Mouse (Mus musculus) layer of hippocampus, adult 2 months (tissue): ENCODE data around the gene Olfr1508. TPM values are rescaled to one million over a fixed set of nuclear protein-coding genes. Genes with fewer than 3 reads are reported as not detected.
"Not testable (repeated sequence)": the region's sequence is repeated elsewhere in the genome, so short reads cannot be mapped to it uniquely, and the experiment has no call there.

Source experiments
- DNase-seq, 2 experiments: peaks; one replicate each; pipeline ENCODE4 v3.0.0; 2022; ENCODE audit warnings: low spot score in 2 of 2
- H3K27ac ChIP-seq: fragments of 200-600 bp; 2 replicates; pipeline ENCODE4 v1.8.1; 2022
- H3K4me3 ChIP-seq: fragments of 200-600 bp; 2 replicates; pipeline ENCODE4 v1.8.1; 2022; ENCODE audit warnings: mild to moderate bottlenecking
- CTCF ChIP-seq: fragments of 200-600 bp; conservative IDR thresholded peaks from 2 replicates; pipeline ENCODE4 v1.8.1; 2022; ENCODE audit warnings: antibody characterized with exemption, mild to moderate bottlenecking, moderate library complexity
- long read RNA-seq, 2 experiments: library from polyadenylated mRNA; stranded (forward); transcript quantifications; one replicate each; pipeline ENCODE4 v2.0.0; 2021; ENCODE audit warnings: borderline mapping rate in 2 of 2
- total RNA-seq, 2 experiments: library from RNA; stranded (reverse); gene quantifications; 2 replicates each; pipeline ENCODE4 v1.2.3; 2021

Gene Olfr1508
- not detected for total RNA-seq
- long read RNA-seq, experiment 1: 0 reads
- long read RNA-seq, experiment 2: 0 reads

DNA sequence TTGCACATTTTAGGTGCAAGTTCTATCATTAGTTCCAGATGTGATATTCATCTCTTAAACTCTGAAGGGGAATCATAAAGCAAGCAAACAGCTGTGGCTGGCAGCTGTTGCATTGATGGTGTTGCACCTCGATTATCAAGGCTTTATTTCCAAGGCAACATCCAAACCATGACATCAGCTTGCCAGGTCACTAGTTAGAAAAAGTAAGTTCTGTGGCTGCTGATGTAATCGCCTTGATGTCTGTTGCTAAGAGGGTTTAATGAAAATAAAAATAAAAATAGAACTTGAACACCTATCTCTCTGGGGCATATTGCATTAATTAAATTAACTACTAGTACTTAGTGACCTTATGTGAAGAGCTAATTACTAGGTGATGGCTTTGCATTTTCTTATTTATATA lies at the start of gene Olfr1508:
Olfr1508 (minus strand) TSS at position 101 of the 400 bp plus-strand sequence.
- Histone ChIP-seq H3K27ac (no peak within 1 kb of the TSS), H3K4me3 (no peak within 1 kb of the TSS)
- TF ChIP-seq CTCF: no peak
- no peak for DNase-seq

DNA sequence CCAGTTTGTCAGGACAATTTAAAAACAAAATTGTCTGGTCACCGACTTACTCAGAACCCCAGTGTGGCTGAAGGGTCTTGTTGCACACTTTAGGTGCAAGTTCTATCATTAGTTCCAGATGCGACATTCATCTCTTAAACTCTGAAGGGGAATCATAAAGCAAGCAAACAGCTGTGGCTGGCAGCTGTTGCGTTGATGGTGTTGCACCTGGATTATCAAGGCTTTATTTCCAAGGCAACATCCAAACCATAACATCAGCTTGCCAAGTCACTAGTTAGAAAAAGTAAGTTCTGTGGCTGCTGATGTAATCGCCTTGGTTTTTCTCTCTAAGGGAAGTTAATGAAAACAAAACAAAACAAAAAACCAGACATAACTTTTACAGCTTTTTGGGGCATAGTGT lies 28.2 kb upstream of the Olfr1508 start, which contains the start of gene Olfr1507:
Olfr1507 (minus strand) TSS at position 234 of the 400 bp plus-strand sequence.
- no peak within 1 kb of the TSS for H3K4me3 ChIP-seq
- H3K27ac ChIP-seq: no peak within 1 kb of the TSS
- no peak for DNase-seq
- TF ChIP-seq CTCF: no peak

DNA sequence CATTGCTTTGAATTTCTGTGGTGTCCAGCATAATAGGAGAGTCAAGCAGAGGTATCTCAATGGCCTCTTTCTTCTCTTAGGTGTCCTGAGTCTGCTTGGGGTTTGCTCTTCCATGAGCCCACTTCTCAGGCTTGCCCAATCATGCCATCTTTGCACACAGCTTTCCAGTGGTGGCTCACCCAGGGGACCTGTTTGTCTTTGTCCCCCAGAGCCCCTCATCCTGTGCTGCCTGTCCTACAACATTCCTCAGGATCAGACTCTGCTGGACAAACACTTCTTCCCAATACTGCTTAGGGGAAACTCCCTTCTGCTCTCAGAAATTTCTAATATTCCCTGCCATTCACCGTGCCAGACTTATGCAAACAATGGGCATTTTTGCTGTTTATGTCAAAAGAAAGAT lies 1.6 kb downstream of the Olfr1508 start:
- H3K4me3 ChIP-seq: no peak overlapping the region
- DNase-seq: no peak
- no peak overlapping the region for H3K27ac ChIP-seq
- TF ChIP-seq CTCF: no peak

DNA sequence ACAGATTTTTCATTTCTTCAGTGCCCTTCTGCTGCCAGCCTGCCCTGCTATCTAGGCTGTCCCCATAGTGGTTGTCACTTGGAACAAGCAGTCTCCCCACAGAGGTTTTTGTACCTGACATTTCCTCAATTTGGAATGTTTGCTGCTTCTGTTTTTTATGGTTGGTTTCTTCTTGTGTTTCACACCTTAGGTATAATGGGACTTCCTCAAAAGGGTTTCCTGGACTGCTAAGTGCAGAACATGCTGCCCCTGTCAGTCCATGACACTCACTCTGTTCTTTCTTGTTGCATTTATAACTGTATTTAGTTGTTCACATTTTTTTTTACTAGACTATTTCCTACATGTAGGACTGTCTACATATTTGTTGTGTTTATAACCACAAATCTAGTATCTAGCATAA lies 5.4 kb downstream of the Olfr1508 start:
- H3K4me3 ChIP-seq: no peak overlapping the region
- DNase-seq: no peak
- H3K27ac ChIP-seq: no peak overlapping the region
- TF ChIP-seq CTCF: no peak

DNA sequence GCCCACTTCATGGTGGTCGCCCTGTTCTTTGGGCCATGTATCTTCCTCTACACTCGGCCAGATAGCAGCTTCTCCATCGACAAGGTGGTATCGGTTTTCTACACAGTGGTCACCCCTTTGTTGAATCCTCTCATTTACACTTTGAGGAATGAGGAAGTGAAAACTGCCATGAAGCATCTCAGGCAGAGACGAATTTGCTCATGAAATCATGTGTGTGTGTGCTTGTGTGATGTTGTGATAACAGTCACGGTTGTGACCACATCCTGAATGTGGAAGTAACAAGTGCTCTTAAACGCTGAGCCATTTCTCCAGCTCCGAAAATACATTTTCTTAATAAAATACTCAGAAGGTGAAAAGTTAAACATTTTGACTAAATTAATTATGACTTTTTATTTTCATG lies 16.2 kb downstream of the Olfr1508 start:
- TF ChIP-seq CTCF: no peak
- Histone ChIP-seq H3K4me3 (no peak overlapping the region), H3K27ac (no peak overlapping the region)
- DNase-seq: no peak

DNA sequence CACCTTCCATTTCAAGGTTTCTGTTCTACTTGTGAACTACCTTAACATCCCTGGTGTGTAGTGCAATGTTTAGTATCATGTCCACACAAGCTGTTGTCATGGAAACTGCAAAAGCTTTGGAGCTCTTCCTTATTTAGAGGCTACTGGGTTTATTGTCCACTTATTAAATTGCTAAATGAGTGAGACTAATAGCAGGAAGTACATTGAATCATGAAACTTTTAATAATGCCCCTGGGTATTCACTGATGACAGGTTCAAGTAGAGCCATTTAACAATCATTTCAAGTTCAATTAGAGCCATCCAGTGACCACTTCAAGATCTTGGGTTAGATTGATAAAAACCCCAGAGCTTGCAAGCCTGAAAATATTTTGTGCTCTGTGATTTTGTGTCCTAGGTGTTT lies 24.6 kb downstream of the Olfr1508 start, which contains the start of gene Olfr1509:
Olfr1509 (plus strand) TSS at position 301 of the 400 bp plus-strand sequence.
- DNase-seq: no peak
- TF ChIP-seq CTCF: no peak
- H3K27ac ChIP-seq: no peak within 1 kb of the TSS
- H3K4me3 ChIP-seq: no peak within 1 kb of the TSS

DNA sequence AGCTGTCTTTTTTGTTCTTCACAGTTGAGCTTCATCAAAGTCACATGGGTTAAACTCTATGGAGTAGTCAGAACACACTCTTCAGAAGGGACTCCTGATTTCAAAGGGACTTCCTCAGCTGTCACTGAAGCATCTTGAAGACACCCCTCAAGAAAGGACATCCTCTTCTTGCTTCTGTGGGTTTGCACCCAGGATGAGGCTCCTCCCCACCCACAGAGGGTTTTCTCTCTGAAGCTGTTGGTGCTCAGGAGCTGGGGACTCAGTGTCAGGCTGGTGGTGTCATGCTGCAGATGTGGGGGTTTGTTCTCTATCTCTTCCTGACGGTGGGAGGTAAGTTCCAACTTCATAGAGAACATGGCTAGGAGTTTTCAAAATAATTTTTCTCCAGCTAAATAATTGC lies 39.6 kb downstream of the Olfr1508 start:
- no peak for TF ChIP-seq CTCF
- DNase-seq: no peak
- no peak overlapping the region for H3K27ac ChIP-seq
- no peak overlapping the region for H3K4me3 ChIP-seq

DNA sequence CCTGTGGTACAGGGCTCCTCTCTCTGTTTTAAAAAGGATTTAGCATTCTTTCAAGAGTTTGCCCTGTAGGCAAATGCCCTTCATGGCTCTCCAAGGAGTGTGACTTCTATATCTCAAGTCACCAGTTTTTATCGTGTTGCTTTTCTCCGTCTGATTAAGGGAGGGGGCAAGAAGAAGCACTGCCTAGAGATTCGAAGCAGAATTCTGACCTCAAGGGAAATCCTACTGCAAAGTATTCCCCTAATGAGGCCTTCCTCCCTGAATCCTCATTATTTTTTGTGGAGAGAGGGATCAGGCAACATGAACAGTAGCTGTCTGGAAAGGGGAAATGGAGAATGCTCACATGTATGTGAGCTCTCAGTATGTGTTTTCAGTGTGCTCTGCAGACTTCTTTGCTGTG lies 53.0 kb downstream of the Olfr1508 start, which contains the start of gene Olfr1510:
Olfr1510 (minus strand) TSS at position 101 of the 400 bp plus-strand sequence.
- DNase-seq: no peak
- TF ChIP-seq CTCF: no peak
- Histone ChIP-seq H3K27ac (no peak within 1 kb of the TSS), H3K4me3 (no peak within 1 kb of the TSS)

DNA sequence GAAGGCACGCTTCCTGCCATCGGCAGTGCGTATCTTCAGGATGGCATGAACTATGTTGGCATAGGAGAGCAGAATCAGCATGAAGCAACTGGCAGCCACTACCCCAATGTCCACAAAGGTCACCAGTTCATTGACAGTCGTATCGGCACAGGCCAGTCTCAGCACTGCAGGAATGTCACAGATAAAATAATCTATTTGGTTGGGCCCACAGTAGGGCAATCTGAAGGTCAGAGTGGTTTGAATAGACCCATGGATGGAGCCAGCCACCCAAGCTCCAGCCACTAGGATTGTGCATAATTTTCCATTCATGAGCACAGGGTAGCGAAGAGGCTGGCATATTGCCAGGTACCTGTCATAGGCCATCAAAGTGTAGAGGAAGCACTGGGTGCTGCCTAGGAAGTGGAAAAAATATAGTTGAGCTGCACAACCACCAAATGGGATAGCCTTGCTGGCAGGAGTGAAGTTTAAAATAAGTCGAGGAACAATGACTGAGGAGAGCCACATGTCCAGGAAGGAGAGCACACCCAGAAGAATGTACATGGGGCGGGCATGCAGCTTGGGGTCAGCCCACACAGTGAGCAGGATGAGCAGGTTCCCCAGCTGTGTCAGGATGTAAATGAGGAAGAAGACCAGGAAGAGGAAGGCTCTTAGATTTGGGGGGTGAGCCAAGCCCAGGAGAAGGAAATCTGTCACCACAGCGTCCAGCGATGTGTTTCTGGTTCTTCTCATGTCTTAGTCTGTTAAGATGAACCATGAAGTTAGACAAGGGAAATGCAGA lies 57.0 kb downstream of the Olfr1508 start:
- not testable (repeated sequence) for H3K27ac ChIP-seq, H3K4me3 ChIP-seq, DNase-seq

Other genes with a start within 250 kb of the Olfr1508 start
- 100 to 1,000 TPM; 126 to 138 TPM for gene Chd8, start 209.7 kb downstream of the Olfr1508 start, total RNA-seq
- gene Tox4, start 188.3 kb downstream of the Olfr1508 start, total RNA-seq: 10 to 100 TPM; 63.9 to 66.0 TPM
- gene Rab2b, start 187.9 kb downstream of the Olfr1508 start, total RNA-seq: 10 to 100 TPM; 35.4 to 36.2 TPM
- gene Mettl3, start 162.4 kb downstream of the Olfr1508 start, total RNA-seq: 10 to 100 TPM; 43.7 to 47.9 TPM
- gene Sall2, start 138.7 kb downstream of the Olfr1508 start, total RNA-seq: 10 to 100 TPM; 44.5 to 45.3 TPM
- gene Olfr1513, start 111.1 kb downstream of the Olfr1508 start, total RNA-seq: not detected
- not detected for gene Olfr1512, start 88.3 kb downstream of the Olfr1508 start, total RNA-seq
- gene Olfr1511, start 70.1 kb downstream of the Olfr1508 start, total RNA-seq: not detected
- gene Olfr1510, start 53.1 kb downstream of the Olfr1508 start, total RNA-seq: not detected
- not detected for gene Olfr1509, start 24.5 kb downstream of the Olfr1508 start, total RNA-seq
- not detected for gene Olfr1507, start 28.3 kb upstream of the Olfr1508 start, total RNA-seq